Mouse (Mus musculus) heart, postnatal 0 days (tissue): ENCODE data around the gene Mdga2. TPM values are rescaled to one million over a fixed set of nuclear protein-coding genes. Genes with fewer than 3 reads are reported as not detected.

ENCODE experiments used
- ATAC-seq: fragments of 200-750 bp; cut with Nextera tagmentation; 2 replicates; pipeline ENCODE4 v1.8.0; 2017; ENCODE audit warnings: low read depth, moderate number of reproducible peaks, moderate library complexity; ENCODE audit not compliant: insufficient read depth
- DNase-seq: peaks from one replicate; pipeline ENCODE4 v3.0.0-alpha.2; 2016; ENCODE audit warnings: low spot score
- H3K27ac ChIP-seq: fragments of 300-500 bp; sonication (generic); 2 replicates; pipeline ENCODE4 v1.5.1; 2014; ENCODE audit warnings: low read depth, mild to moderate bottlenecking
- H3K27me3 ChIP-seq: fragments of 300-500 bp; sonication (generic); 2 replicates; pipeline ENCODE4 v1.6.1; 2014; ENCODE audit warnings: low read length, mixed read lengths; ENCODE audit not compliant: control insufficient read depth, insufficient read depth
- H3K36me3 ChIP-seq: fragments of 300-500 bp; sonication (generic); replicated peaks from 2 replicates; pipeline ENCODE4 v1.6.1; 2014; ENCODE audit warnings: low read length, mixed read lengths; ENCODE audit not compliant: control insufficient read depth, insufficient read depth
- H3K4me1 ChIP-seq: fragments of 300-500 bp; sonication (generic); 2 replicates; pipeline ENCODE4 v1.6.1; 2014; ENCODE audit warnings: antibody characterized with exemption; ENCODE audit not compliant: control insufficient read depth, insufficient read depth
- H3K4me2 ChIP-seq: fragments of 300-500 bp; sonication (generic); 2 replicates; pipeline ENCODE4 v1.6.1; 2014; ENCODE audit warnings: low read depth, mild to moderate bottlenecking, low read length, moderate library complexity
- H3K4me3 ChIP-seq: fragments of 300-500 bp; sonication (generic); 2 replicates; pipeline ENCODE4 v1.5.1; 2014; ENCODE audit warnings: low read depth, low read length
- H3K9ac ChIP-seq: fragments of 300-500 bp; sonication (generic); replicated peaks from 2 replicates; pipeline ENCODE4 v1.6.1; 2014; ENCODE audit warnings: low read depth, low read length, mixed read lengths
- H3K9me3 ChIP-seq: fragments of 300-500 bp; sonication (generic); replicated peaks from 2 replicates; pipeline ENCODE4 v1.6.1; 2016; ENCODE audit warnings: low read length; ENCODE audit not compliant: control insufficient read depth
- CTCF ChIP-seq: IDR thresholded peaks from 2 replicates; pipeline ENCODE4 v1.5.1; 2016; ENCODE audit warnings: antibody characterized with exemption, control low read depth, low read depth
- EP300 ChIP-seq: IDR thresholded peaks from 2 replicates; pipeline ENCODE4 v1.6.1; 2016; ENCODE audit warnings: antibody characterized with exemption, low read depth
- WGBS: fragments of 180-500 bp; shearing (Covaris S2); extraction: QIAGEN DNeasy Blood & Tissue Kit; methylation state at CpG from one replicate; pipeline ENCODE4 v1.1.7; 2014; 5-methylcytosine and 5-hydroxymethylcytosine counted together
- polyA plus RNA-seq: library from polyadenylated mRNA; unstranded; fragments of >200 nt; fragmentation: Nextera tagmentation; extraction: Ambion mirVana; gene quantifications from 2 replicates; pipeline ENCODE4 v1.2.1, GENCODE M21; 2015
- total RNA-seq: library from RNA; depleted of rRNA; stranded (reverse); fragments of >200 nt; gene quantifications from 2 replicates; pipeline ENCODE4 v1.2.3, GENCODE M21; 2014; ENCODE audit warnings: low replicate concordance

Mdga2 gene
- total and polyA plus RNA-seq, 2 experiments from 2014 or later, result 0.16 to 0.19 TPM

- no peak overlapping the region for H3K4me3 ChIP-seq
Measured at GRCm38 (mm10) chr12:67094414-67094813, 127.9 kb downstream of the Mdga2 start.

GRCm38 (mm10) chr12:67090420-67090965, 131.9 kb downstream of the Mdga2 start:
- H3K27me3 ChIP-seq, result no peaks in the 10 kb centered on the region
- no peaks in the 10 kb centered on the region for H3K4me1 ChIP-seq
- DNase-seq (no peak), ATAC-seq (no peak)
- WGBS, result 48% methylated on average over 2 of the region's 2 CpGs
- no peaks in the 10 kb centered on the region for H3K36me3 ChIP-seq
- no peak overlapping the region for H3K4me2 ChIP-seq
- H3K9me3 ChIP-seq, result no peaks in the 10 kb centered on the region
- no peak overlapping the region for H3K27ac ChIP-seq
- H3K4me3 ChIP-seq, result no peak overlapping the region
- H3K9ac ChIP-seq, result no peak overlapping the region
- TF ChIP-seq EP300 (no peak), CTCF (no peak)

More at GRCm38 (mm10) chr12:67094414-67094813, 127.9 kb downstream of the Mdga2 start:
- no peak for DNase-seq
- ATAC-seq, result no peak
- Histone ChIP-seq H3K36me3 (no peaks in the 10 kb centered on the region), H3K27ac (no peak overlapping the region), H3K27me3 (no peaks in the 10 kb centered on the region), H3K4me2 (no peak overlapping the region), H3K9ac (no peak overlapping the region), H3K4me1 (no peaks in the 10 kb centered on the region), H3K9me3 (no peaks in the 10 kb centered on the region)
- TF ChIP-seq CTCF (no peak), EP300 (no peak)

DNA sequence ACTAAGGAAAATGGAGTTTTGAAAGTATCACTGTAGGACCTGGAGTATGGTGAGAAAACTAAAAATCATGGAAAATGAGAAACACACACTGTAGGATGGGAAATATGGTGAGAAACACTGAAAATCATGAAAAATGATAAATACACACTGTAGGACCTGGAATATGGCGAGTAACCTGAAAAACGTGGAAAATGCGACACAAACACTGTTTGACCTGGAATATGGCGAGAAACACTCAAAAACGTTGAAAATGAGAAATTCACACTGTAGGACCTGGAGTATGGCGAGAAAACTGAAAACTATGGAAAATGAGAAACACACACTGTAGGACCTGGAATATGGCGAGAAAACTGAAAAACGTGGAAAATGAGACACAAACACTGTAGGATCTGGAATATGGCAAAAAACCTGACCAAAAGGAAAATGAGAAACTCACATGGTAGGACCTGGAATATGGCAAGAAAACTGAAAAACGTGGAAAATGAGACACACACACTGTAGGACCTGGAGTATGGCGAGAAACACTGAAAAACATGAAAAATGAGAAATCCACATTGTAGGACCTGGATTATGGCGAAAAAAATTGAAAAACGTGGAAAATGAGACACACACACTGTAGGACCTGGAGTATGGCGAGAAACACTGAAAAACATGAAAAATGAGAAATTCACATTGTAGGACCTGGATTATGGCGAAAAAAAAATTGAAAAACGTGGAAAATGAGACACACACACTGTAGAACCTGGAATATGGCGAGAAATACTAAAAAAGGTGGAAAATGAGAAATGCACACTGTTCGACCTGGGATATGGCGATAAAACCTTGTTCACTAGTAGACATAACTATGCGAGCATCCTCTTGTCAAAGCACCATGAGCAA, 163.0 kb downstream of the Mdga2 start:
- Histone ChIP-seq H3K9me3 (peaks cover 9% of the 10 kb centered on the region), H3K27me3 (no peaks in the 10 kb centered on the region), H3K36me3 (no peaks in the 10 kb centered on the region), H3K4me1 (no peaks in the 10 kb centered on the region), H3K4me3 (no peak overlapping the region), H3K9ac (no peak overlapping the region), H3K27ac (no peak overlapping the region), H3K4me2 (no peak overlapping the region)
- DNase-seq (no peak), ATAC-seq (peak; percentile 94)
- TF ChIP-seq EP300 (no peak), CTCF (no peak)
- WGBS, result 59% methylated on average over 19 of the region's 19 CpGs

- H3K27me3 ChIP-seq, result no peaks in the 10 kb centered on the region
- peaks cover 9% of the 10 kb centered on the region for H3K9me3 ChIP-seq
- H3K36me3 ChIP-seq, result no peaks in the 10 kb centered on the region
- H3K27ac ChIP-seq, result no peak overlapping the region
- H3K4me2 ChIP-seq, result no peak overlapping the region
- DNase-seq, result no peak
- WGBS, result 79% methylated on average over 3 of the region's 3 CpGs
- ATAC-seq, result no peak
- no peak overlapping the region for H3K4me3 ChIP-seq
- no peaks in the 10 kb centered on the region for H3K4me1 ChIP-seq
- no peak overlapping the region for H3K9ac ChIP-seq
- TF ChIP-seq EP300 (no peak), CTCF (no peak)
Measured at GRCm38 (mm10) chr12:67056621-67057020, 165.7 kb downstream of the Mdga2 start.

DNA sequence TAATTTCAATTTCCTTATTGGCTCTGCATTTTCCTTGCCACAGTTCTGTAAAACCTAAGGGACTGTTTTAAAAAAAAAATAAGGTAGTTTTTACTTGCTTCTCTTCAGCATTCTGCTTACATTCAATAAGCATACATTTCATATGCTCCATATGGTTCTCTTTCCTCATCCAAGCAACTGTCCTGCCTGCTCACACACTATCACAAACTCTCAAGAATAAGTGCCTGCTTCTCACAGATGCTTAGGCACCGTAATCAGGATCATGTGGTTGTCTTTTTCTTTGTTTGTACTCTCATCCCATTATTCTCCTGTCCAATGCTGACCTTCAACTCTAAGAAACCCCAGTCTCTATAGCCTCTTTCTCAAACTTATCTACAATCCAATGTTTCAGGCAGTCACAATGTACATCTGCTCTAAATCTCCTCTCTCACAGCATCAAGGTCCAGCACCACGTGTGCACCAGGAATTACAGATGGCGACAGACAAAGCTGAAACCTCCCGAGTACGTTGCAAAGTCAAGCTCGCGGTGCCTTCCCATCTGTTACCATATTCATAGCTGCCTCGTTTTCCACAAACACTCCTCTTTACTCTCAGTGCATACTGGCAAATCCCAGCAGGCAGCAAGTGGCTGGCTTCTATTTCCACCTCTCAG, 177.1 kb downstream of the Mdga2 start:
- Histone ChIP-seq H3K27ac (no peak overlapping the region), H3K27me3 (no peaks in the 10 kb centered on the region), H3K9ac (no peak overlapping the region), H3K4me3 (no peak overlapping the region), H3K36me3 (no peaks in the 10 kb centered on the region), H3K4me2 (no peak overlapping the region), H3K9me3 (no peaks in the 10 kb centered on the region), H3K4me1 (no peaks in the 10 kb centered on the region)
- ATAC-seq (no peak), DNase-seq (no peak)
- TF ChIP-seq EP300 (no peak), CTCF (no peak)
- WGBS, result 71% methylated on average over 8 of the region's 8 CpGs
